ENCODE assay signal across 29 mouse cellular contexts in genomic region chrX:166304355-166304754, GRCm38 (mm10).
A peak's percentile ranks its signal among the peaks of the same experiment; 100 is the strongest.
DNase-seq lines count a peak whose midpoint lies in the region; ATAC-seq and TF ChIP-seq lines count a peak whose summit lies in the region.
"Had no signal": no experiment of that assay in that cellular context is flagged by ENCODE, and none has a peak within 500 bp of the region (broad histone marks: within the 10 kb centered on the region; RNA-seq: fewer than 3 reads in every experiment).

No protein-coding gene starts in this region.

- TF ChIP-seq EP300 in stomach, postnatal 0 days (optimal IDR thresholded peaks at IDR 0.05) = no peak

- H3K4me2 ChIP-seq in stomach, postnatal 0 days (replicated peaks; ENCODE audit: low read depth) = no peak overlapping the region
- H3K4me2 ChIP-seq: forebrain, embryonic 12.5 days; heart, embryonic 15.5 days; hindbrain, embryonic 13.5 days; kidney, embryonic 15.5 days; liver, embryonic 15.5 days; lung, embryonic 14.5 days; neural tube, embryonic 13.5 days; stomach, embryonic 15.5 days had no signal

- no peak for TF ChIP-seq CTCF in stomach, postnatal 0 days (IDR thresholded peaks at IDR 0.05; ENCODE audit: low read depth)

- 77% methylated on average over 2 of the region's 2 CpGs for WGBS in stomach, postnatal 0 days
- WGBS in limb, embryonic 10.5 days = 80% methylated on average over 2 of the region's 2 CpGs

- no peak overlapping the region for H3K9ac ChIP-seq in stomach, postnatal 0 days (ENCODE audit: low read length)
- H3K9ac ChIP-seq: forebrain, embryonic 12.5 days; forebrain, postnatal 0 days; heart, embryonic 15.5 days; hindbrain, embryonic 13.5 days; kidney, embryonic 15.5 days; liver, embryonic 15.5 days; lung, embryonic 14.5 days; neural tube, embryonic 13.5 days; stomach, embryonic 15.5 days had no signal

- H3K27me3 ChIP-seq in stomach, postnatal 0 days (ENCODE audit: control insufficient read depth, insufficient read depth, low read length) = no peaks in the 10 kb centered on the region
- peaks cover 94% of the 10 kb centered on the region for H3K27me3 ChIP-seq in limb, embryonic 10.5 days (ENCODE audit: low read depth, poor library complexity, severe bottlenecking)
- H3K27me3 ChIP-seq: heart, embryonic 15.5 days; liver, embryonic 15.5 days had no signal

- ATAC-seq in common myeloid progenitor, adult 5-6 weeks (replicated peaks; ENCODE audit: low read depth, poor library complexity, severe bottlenecking) = peak; percentile 54
- peak; percentile 63 for ATAC-seq in megakaryocyte progenitor cell, adult 5-6 weeks (replicated peaks; ENCODE audit: poor library complexity)
- ATAC-seq in stomach, postnatal 0 days (ENCODE audit: low FRiP score, low TSS enrichment) = no peak
- no peak for ATAC-seq in erythroblast, adult 5-6 weeks (replicated peaks; ENCODE audit: low FRiP score, poor library complexity, severe bottlenecking)
- ATAC-seq: forebrain, postnatal 0 days; midbrain, embryonic 16.5 days had no signal

- peak; percentile 4 to 12 for DNase-seq in B cell, adult 2 months
- DNase-seq in CD4-positive, CD25-positive, alpha-beta regulatory T cell, adult 2 months (ENCODE audit: low read depth, low spot score) = peak; percentile 41
- DNase-seq in stomach, postnatal 0 days (ENCODE audit: low spot score) = no peak
- no peak for DNase-seq in limb, embryonic 10.5 days (ENCODE audit: low spot score)
- no peak for DNase-seq in left cerebral cortex, adult 9 months (ENCODE audit: low spot score in 2 of 2)
- DNase-seq: adrenal gland, postnatal 25 days; cerebellum, adult 11-12 months; cerebellum, adult 9-11 months; forebrain, postnatal 0 days; heart, postnatal 36 days; kidney, adult 18-20 months; kidney, postnatal 25 days; layer of hippocampus, postnatal 36 days; lung, embryonic 14.5 days; lung, postnatal 14 days; retina, postnatal 1 day; right cerebral cortex, postnatal 14 days had no signal

- no peak overlapping the region for H3K27ac ChIP-seq in stomach, postnatal 0 days (replicated peaks)
- H3K27ac ChIP-seq in limb, embryonic 10.5 days = no peak overlapping the region
- H3K27ac ChIP-seq: forebrain, embryonic 12.5 days; heart, embryonic 15.5 days; hindbrain, embryonic 13.5 days; kidney, embryonic 15.5 days; liver, embryonic 15.5 days; midbrain, embryonic 10.5 days; neural tube, embryonic 13.5 days; stomach, embryonic 15.5 days had no signal

- no peak overlapping the region for H3K4me3 ChIP-seq in stomach, postnatal 0 days (ENCODE audit: low read depth, low read length)
- H3K4me3 ChIP-seq in limb, embryonic 10.5 days = no peak overlapping the region
- H3K4me3 ChIP-seq: forebrain, embryonic 12.5 days; heart, embryonic 15.5 days; hindbrain, embryonic 13.5 days; kidney, embryonic 15.5 days; liver, embryonic 15.5 days; midbrain, embryonic 10.5 days; neural tube, embryonic 13.5 days; stomach, embryonic 15.5 days had no signal

- no peaks in the 10 kb centered on the region for H3K36me3 ChIP-seq in stomach, postnatal 0 days (ENCODE audit: control insufficient read depth, insufficient read depth, low read length)
- no peaks in the 10 kb centered on the region for H3K36me3 ChIP-seq in limb, embryonic 10.5 days
- H3K36me3 ChIP-seq: forebrain, embryonic 12.5 days; heart, embryonic 15.5 days; hindbrain, embryonic 13.5 days; kidney, embryonic 15.5 days; liver, embryonic 15.5 days; midbrain, embryonic 10.5 days; neural tube, embryonic 13.5 days; stomach, embryonic 15.5 days had no signal

- no peaks in the 10 kb centered on the region for H3K4me1 ChIP-seq in stomach, postnatal 0 days (replicated peaks; ENCODE audit: control insufficient read depth, insufficient read depth)
- H3K4me1 ChIP-seq in limb, embryonic 10.5 days = no peaks in the 10 kb centered on the region
- H3K4me1 ChIP-seq: forebrain, embryonic 12.5 days; heart, embryonic 15.5 days; hindbrain, embryonic 13.5 days; kidney, embryonic 15.5 days; liver, embryonic 15.5 days; midbrain, embryonic 10.5 days; neural tube, embryonic 13.5 days; stomach, embryonic 15.5 days had no signal

- H3K9me3 ChIP-seq in stomach, postnatal 0 days (ENCODE audit: control insufficient read depth, low read length) = no peaks in the 10 kb centered on the region
- H3K9me3 ChIP-seq in limb, embryonic 10.5 days (replicated peaks) = no peaks in the 10 kb centered on the region
- H3K9me3 ChIP-seq: forebrain, embryonic 12.5 days; heart, embryonic 15.5 days; hindbrain, embryonic 13.5 days; kidney, embryonic 15.5 days; liver, embryonic 15.5 days; midbrain, embryonic 10.5 days; neural tube, embryonic 13.5 days; stomach, embryonic 15.5 days had no signal

Comparison
In these comparisons a context has a peak if more than half of its experiments do, and no peak if none do; other contexts are left out.
1. DNase-seq: peak in B cell, adult 2 months (2 of 2) and CD4-positive, CD25-positive, alpha-beta regulatory T cell, adult 2 months (single experiment); none in stomach, postnatal 0 days (single experiment), limb, embryonic 10.5 days (single experiment) and left cerebral cortex, adult 9 months (0 of 2).
2. ATAC-seq: peak in common myeloid progenitor, adult 5-6 weeks (single experiment) and megakaryocyte progenitor cell, adult 5-6 weeks (single experiment); none in stomach, postnatal 0 days (single experiment) and erythroblast, adult 5-6 weeks (single experiment).